Mouse (Mus musculus) splenic B cell, adult 2 months (primary cell): Measurements from ENCODE around the gene Rpp21.
"Not testable (repeated sequence)": the region's sequence is repeated elsewhere in the genome, so short reads cannot be mapped to it uniquely, and the experiment has no call there.

Experiments used
- DNase-seq: peaks from one replicate; pipeline ENCODE4 v3.0.0-alpha.2; 2011; ENCODE audit warnings: low read depth, low spot score
- H3K27me3 ChIP-seq: 2 replicates; pipeline ENCODE4 v1.6.1; 2012; ENCODE audit warnings: mild to moderate bottlenecking, low read length, moderate library complexity, mixed read lengths; ENCODE audit not compliant: control insufficient read depth, poor library complexity, insufficient read depth, severe bottlenecking
- H3K36me3 ChIP-seq: 2 replicates; pipeline ENCODE4 v1.6.1; 2012; ENCODE audit warnings: mild to moderate bottlenecking, low read length, moderate library complexity, mixed read lengths; ENCODE audit not compliant: control insufficient read depth, poor library complexity, insufficient read depth, severe bottlenecking

The Rpp21 gene

DNA sequence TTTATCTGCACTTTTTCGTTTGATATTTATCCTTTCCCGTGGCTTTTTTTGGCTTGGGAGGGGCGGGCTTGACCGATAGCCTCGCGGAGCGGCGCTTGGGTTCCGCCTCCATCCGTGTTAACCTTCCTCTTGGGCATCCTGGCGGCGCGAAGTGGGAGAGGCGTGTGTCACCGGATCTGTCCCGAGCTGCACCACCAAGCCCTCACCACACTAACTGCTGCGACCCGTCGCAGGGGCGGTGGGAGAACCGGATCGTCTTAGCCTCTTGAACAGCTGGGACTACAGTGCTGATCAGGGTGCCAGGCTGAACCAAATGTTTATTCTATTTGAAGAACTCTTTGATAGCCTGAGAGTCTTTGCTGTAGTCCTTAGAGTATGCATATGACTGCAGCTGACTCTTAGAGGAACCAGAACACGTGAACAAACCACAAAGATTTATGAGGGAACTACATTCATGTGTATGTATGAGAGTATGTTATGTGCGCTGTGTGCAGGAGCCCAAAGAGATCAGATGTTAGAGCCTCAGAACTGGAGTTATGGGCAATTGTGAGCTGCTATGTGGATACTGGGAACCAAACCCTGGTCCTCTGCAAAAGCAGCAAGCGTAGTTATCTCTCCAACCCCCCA lies 5.5 kb downstream of the Rpp21 start:
- no peaks in the 10 kb centered on the region for H3K27me3 ChIP-seq
- H3K36me3 ChIP-seq: peaks cover 2% of the 10 kb centered on the region; the same call in 1 of the 2 replicates
- DNase-seq: peak; percentile 58

DNA sequence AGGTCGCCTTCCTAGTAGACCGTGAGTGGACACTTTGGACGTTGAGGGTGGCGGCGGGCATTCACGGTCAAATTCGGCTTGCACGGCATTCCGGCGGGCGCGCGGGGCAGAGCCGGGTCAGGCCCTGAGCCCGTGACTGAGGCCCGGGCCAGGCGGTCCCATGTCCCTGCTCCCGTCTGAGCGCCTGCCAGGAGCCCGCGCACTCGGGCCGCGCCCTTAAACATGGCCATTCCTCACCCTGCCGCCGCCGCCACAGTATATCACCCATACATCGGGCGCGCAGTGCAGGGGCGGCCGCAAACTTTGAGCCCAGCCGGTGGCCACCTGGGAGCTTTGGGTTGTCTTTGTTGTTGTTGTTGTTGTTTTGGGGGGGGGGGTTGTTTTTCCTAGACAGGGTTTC lies 9.0 kb downstream of the Rpp21 start:
- H3K27me3 ChIP-seq: no peaks in the 10 kb centered on the region

DNA sequence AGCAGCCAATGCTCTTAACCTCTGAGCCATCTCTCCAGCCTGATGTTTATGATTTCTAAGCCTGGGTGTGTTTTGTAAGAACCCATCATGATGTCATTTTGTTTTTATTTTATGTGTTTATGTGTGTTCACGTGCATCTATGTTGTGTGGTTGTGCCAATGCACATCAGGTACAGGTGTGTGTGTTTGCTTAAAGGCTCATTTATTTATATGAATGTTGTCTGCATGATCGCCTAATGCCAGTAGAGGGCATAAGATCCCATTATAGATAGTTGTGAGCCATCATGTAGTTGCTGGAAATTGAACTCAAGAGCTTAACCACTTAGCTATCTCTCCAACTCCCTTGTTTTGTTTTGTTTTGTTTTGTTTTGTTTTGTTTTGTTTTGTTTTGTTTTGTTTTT lies 12.1 kb downstream of the Rpp21 start:
- H3K36me3 ChIP-seq: no peaks in the 10 kb centered on the region
- peak; percentile 38 for DNase-seq

More for the DNA sequence above, 9.0 kb downstream of the Rpp21 start:
- no peaks in the 10 kb centered on the region for H3K36me3 ChIP-seq
- no peak for DNase-seq

DNA sequence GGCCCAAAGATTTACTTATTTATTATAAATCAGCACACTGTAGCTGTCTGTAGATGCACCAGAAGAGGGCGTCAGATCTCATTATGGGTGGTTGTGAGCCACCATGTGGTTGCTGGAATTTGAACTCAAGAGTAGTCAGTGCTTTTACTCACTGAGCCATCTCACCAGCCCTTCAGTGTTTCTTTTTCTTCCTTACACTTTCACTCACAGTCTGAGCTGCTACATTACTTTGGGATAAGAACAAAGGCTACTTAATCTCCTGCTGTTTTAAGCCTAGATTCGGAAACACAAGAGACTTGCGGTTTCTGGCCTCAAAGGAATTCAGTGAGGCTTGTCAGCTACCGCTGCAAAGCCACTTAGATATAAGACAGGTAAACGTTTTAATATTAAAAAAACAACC lies 13.8 kb downstream of the Rpp21 start:
- DNase-seq: no peak
- Histone ChIP-seq H3K36me3 (no peaks in the 10 kb centered on the region), H3K27me3 (no peaks in the 10 kb centered on the region; the same call in 1 of the 2 replicates)

More for the DNA sequence above, 12.1 kb downstream of the Rpp21 start:
- H3K27me3 ChIP-seq: no peaks in the 10 kb centered on the region; the same call in 1 of the 2 replicates

DNA sequence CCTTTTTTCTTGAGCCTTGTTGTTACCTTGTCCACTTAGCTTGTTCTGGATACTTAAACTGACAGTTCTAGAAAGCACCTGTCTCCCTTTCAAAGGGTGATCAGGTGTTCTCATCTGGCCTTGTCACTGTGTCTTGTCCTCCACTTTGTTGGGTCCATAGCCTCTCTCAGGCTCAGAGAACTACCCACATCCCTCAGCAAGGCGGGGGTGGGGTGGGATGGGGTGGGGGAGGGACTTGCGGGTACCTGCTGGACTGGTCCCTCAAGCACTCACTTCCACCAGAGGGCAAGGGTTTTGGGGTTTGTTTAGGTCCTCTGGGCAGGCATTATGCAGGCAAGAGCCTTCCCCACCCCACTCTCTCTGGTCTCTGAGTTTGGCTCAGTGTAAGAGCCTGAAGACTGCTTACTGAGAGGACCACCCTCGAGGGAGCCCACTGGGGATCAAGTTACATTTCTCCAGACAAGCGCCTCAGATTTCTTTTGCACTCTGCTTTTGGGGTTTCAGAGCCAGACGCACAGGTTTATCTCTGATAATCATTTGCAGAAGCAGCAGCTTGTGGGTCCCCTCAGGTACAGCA lies 17.1 kb downstream of the Rpp21 start:
- H3K27me3 ChIP-seq: peaks cover 3% of the 10 kb centered on the region; the same call in 1 of the 2 replicates
- H3K36me3 ChIP-seq: no peaks in the 10 kb centered on the region; the same call in 1 of the 2 replicates
- DNase-seq: no peak

DNA sequence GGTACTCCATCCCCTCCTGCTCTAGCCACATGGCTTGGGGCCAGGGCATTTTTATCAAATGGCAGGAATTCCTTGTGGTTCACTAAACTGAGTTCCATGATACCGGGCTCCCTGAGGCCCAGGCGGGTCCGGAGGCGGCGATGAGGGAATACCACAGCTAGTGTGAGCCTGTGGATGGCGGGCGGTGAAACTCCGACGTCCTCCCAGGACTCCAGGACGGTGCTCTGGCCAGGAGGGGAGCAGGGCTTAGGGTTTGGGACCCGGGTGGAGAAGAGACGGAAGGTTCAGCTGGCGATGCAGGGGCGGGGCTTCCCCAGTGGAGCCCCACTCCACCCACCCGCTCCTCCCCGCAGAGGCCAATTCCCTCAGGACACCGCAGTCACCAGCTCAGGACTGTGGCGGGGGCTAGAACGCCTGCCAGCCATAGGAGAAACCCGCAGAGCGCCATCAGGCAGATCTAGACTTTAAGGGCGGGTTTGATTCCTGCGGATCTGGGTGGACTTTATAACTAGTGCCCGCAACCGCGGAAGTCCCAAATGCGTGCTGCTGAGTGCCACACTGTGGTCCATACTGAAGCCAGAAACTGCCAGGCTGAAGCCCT lies 20.4 kb downstream of the Rpp21 start:
- Histone ChIP-seq H3K36me3 (no peaks in the 10 kb centered on the region; the same call in 1 of the 2 replicates), H3K27me3 (peaks cover 3% of the 10 kb centered on the region; the same call in 1 of the 2 replicates)
- DNase-seq: peak; percentile 41

DNA sequence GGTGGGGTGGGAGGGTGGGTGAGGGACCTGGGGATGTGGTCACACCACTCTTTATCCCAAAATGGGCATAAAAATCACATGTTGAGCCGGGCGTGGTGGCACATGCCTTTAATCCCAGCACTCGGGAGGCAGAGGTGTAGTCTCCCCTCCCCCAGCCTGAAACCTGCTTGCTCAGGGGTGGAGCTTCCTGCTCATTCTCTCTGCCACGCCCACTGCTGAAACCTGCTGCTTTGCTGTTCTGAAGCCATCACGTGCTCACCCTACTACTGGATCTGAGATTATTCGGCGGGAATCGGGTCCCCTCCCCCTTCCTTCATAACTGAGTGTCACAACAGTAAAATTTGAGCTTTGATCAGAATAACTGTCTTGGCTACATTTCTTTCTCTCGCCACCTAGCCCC lies 22.6 kb downstream of the Rpp21 start:
- not testable (repeated sequence) for DNase-seq, H3K27me3 ChIP-seq, H3K36me3 ChIP-seq

DNA sequence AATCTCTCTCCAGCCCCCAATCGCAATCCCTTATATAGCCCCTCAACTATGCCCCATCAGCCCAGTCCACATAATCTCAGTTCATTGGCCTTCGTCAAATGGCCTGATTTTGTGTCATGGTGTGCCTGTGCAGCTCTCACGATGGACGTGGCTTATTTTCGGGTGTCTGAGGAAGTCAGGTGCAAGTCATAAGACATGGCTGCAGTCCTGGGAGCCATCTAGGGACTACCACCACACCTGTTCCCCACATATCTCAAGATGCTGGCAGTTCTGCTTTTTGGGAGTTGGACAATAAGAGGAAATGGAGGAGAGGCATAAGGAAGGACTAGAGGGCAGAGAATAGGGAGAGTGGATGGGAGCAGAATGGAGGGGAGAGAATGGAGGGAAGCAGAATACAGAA lies 24.3 kb downstream of the Rpp21 start:
- no peaks in the 10 kb centered on the region; the same call in 1 of the 2 replicates for H3K36me3 ChIP-seq
- H3K27me3 ChIP-seq: peaks cover 3% of the 10 kb centered on the region; the same call in 1 of the 2 replicates
- DNase-seq: no peak

DNA sequence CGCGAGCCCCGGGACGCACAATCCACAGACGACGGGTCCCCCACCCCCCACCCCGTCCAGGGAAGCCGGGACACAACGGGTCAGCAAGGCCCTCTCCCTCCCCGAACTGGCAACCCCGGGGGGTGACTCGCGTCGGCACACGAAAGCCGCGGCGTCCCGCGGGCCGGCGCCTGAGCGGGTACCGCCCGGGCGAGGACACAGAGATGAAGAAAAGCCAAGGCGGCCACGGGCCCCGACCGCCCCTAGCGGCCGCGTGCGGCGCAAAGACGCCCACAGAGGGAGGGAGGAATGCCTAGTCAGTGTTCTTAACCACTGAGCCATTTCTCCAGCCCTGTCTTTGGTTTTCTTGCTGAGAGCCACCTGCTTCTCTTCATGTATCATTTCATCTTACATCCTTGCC lies 26.6 kb downstream of the Rpp21 start:
- H3K27me3 ChIP-seq: no peaks in the 10 kb centered on the region; the same call in 1 of the 2 replicates
- H3K36me3 ChIP-seq: no peaks in the 10 kb centered on the region
- peak; percentile 98 for DNase-seq

DNA sequence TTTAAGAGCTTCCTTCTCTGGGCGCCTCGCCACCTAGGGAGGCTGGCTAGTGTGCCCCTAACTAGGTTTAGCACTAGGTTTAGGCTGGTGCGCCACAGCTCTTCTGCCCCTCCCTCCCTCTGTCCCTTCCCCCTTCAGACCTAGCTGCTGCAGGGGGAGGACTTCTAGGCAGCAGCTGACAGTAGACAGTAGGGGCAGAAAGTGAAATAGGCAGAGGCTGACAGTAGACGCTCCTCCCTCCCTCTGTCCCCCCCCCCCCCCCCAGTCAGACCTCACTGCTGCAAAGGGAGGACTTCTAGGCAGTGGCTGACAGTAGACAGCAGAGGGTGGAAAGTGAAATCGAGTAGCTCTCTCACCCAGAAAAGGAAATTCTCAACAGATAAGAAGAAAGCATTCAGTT lies 28.8 kb downstream of the Rpp21 start:
- H3K27me3 ChIP-seq: peaks cover 1% of the 10 kb centered on the region; the same call in 1 of the 2 replicates
- DNase-seq: peak; percentile 37

DNA sequence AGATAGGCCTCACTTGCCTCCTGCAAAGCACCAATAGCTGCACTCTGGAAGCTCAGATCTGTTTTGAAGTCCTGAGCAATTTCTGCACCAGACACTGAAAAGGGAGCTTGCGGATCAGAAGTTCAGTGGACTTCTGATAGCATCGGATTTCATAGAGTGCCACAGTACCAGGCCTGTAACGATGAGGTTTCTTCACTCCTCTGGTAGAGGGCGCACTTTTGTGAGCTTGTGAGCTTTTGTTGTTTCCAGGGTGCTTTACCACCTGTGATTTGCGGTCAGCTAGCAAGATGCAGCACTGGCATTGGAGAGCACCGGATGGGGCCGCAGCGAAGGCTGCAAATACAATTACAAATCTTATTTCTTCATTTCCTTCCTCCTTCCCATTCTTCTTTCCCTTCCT lies 30.9 kb downstream of the Rpp21 start:
- Histone ChIP-seq H3K27me3 (peaks cover 1% of the 10 kb centered on the region; the same call in 1 of the 2 replicates), H3K36me3 (no peaks in the 10 kb centered on the region)
- peak; percentile 65 for DNase-seq

More for the DNA sequence above, 28.8 kb downstream of the Rpp21 start:
- no peaks in the 10 kb centered on the region for H3K36me3 ChIP-seq

DNA sequence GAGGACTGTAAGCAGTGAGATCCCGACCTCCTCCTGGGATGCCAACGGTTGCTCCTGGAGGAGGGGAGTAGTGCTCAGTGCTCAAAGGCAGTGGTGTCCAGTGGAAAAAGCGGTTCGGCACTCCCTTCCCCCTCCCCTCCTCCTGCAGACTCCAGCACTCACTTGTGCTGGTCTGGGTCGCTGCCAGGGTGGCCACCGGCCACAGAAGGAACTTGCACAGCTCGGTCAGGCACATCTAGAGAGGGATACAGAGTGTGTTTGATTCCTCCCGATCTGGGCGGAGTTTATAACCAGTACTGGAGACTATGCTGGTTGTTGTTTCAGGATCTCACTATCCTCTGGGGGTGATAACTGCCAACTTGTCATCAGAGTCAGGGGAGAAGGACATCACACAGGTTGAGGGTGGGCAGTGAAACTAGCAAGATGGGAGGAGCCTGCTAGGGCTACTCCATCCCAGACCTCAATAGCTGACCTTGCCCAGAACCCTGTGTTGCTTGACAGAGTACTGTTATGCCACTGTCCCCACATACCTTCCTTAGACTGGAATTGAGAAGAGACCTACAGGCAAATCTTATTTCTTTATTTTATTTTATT lies 32.5 kb downstream of the Rpp21 start:
- peaks cover 1% of the 10 kb centered on the region; the same call in 1 of the 2 replicates for H3K27me3 ChIP-seq
- H3K36me3 ChIP-seq: no peaks in the 10 kb centered on the region
- no peak for DNase-seq

DNA sequence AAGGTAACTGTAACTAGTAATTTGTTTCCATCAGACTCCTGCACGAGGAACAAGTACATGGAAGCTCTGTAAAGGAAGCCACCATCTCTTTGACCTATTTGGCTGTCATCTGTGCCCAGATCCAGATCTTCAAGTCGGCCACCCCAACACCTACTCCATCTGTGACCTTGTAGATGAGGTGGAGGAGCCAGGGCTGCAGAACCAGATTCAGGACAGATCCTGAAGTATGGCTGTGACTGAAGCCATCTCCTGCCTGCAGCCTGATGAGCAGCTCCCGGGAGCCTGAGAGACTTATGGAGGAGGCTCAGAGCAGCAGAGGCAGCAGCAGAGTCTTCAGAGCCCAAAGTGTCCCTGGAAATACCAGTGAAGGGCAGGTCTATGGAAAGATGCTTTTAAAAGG lies 33.4 kb downstream of the Rpp21 start:
- Histone ChIP-seq H3K27me3 (peaks cover 1% of the 10 kb centered on the region; the same call in 1 of the 2 replicates), H3K36me3 (no peaks in the 10 kb centered on the region)
- DNase-seq: no peak

DNA sequence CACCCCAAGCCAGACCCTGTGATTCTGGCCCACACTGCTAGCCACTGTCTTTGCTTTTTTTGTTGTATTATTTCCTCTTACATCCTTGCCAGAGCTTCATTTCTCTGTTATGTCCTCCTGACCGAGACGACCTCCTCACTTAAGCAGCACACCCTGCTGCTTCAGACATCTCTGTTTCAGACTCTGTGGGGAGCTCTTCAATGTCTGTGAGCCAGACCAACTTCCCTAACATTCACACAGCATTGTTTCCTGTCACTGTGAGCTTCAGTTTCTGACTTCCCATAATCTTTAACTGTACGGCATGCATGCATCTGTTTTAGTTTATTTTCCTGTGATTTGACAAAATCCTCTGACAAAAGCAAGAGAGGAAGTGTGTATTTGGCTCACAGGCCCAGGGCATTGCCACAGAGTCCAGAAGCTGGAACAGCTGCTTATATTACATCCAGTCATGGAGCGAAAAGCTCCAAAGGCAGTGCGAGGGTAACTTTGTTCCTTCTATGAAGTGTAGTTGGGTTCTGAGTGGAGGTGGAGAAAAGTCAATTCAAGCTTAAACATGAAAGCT lies 39.2 kb downstream of the Rpp21 start:
- H3K36me3 ChIP-seq: no peaks in the 10 kb centered on the region
- no peaks in the 10 kb centered on the region for H3K27me3 ChIP-seq
- no peak for DNase-seq

DNA sequence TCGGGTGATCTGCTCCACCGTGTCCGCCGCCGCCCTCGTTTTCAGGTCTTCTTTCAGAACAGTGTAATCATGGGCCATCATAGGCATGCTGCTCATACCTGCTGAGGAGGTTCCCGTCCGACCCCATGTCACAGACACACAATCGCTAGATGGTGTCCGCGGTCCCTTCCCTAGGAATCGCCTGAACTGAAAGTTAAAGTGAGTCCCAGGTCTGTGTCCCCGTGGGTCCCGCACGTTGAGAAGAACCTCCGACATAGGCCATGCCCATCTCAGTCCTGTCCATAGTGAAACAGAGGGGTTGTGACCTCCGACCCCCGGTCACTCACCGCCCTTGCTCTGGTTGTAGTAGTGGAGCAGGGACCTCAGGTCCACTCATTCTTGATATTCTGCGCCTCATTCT lies 42.3 kb downstream of the Rpp21 start:
- Histone ChIP-seq H3K27me3 (no peaks in the 10 kb centered on the region), H3K36me3 (no peaks in the 10 kb centered on the region)
- DNase-seq: no peak
